Mouse (Mus musculus): ENCODE measurements around the gene Nkain2. TPM values are rescaled to one million over a fixed set of nuclear protein-coding genes. Genes with fewer than 3 reads are reported as not detected.

Gene Nkain2
- polyA plus RNA-seq (2015; fragmentation: Nextera tagmentation; extraction: Ambion mirVana): 0.82 and 1.0 TPM in 2 replicates

DNA sequence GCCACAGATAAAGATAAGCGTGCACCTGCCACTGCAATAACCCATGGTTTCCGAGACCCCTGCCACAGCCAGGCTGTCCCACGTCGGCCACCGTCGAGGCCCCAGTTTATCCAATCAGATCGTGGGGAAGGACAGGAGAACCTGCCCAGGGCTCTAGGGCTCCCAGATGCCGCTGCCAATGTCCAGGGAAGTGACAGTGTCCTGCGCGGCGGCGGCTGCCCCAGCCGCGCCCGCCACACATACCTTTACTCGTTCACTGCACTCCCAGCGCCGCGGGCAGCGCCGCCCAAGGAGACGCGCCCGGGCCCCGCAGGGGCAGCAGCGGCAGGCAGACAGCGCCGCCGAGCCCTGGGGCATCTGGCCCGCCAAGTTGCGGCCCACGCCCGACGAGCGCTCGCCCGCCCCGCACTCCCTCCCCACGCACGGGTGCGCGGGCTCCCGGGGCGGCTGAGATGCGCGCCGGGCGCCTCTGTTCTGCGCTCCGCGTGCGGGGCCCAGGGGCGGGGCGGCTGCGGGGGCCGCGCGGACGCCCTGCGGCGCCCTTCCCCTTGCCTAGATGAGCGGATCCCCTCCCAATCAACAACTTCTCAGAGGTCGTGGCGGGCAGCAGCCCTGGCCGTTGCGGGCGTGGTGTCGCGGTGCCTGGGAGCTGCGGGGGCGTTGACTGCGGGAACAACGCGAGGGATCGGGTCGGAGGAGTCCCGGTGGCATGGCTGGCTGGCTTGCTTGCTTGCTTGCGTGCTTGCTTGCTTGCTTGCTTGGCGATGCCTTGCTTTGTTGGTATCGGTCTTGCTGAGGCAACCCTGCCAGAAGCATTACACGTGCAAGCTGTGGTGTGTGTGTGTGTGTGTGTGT is at the start of gene Nkain2:
TSS of gene Nkain2 (minus strand) at position 811 of the 855 bp plus-strand sequence.
- H3K4me1 ChIP-seq (ENCODE audit: control insufficient read depth, insufficient read depth, low read length): no peaks in the 10 kb centered on the region
- H3K27ac ChIP-seq (ENCODE audit: low read length): no peak within 1 kb of the TSS
- no peaks in the 10 kb centered on the region for H3K27me3 ChIP-seq (ENCODE audit: control insufficient read depth, insufficient read depth, low read length)
- under 1% methylated on average over 80 of the region's 81 CpGs for WGBS
- H3K4me3 ChIP-seq (replicated peaks; ENCODE audit: low read length): peak within 1 kb of the TSS; percentile 69
- peak; percentile 60; the same call in 1 of the 2 replicates for ATAC-seq (ENCODE audit: insufficient read depth, low FRiP score)
- peak within 1 kb of the TSS; percentile 77 for H3K9ac ChIP-seq (ENCODE audit: low read length)
- H3K9me3 ChIP-seq (replicated peaks; ENCODE audit: control insufficient read depth, low read length): no peaks in the 10 kb centered on the region
- peak within 1 kb of the TSS; percentile 89 for H3K4me2 ChIP-seq (ENCODE audit: low read depth, low read length)
- H3K36me3 ChIP-seq (ENCODE audit: control insufficient read depth, insufficient read depth, low read length): no peaks in the 10 kb centered on the region

DNA sequence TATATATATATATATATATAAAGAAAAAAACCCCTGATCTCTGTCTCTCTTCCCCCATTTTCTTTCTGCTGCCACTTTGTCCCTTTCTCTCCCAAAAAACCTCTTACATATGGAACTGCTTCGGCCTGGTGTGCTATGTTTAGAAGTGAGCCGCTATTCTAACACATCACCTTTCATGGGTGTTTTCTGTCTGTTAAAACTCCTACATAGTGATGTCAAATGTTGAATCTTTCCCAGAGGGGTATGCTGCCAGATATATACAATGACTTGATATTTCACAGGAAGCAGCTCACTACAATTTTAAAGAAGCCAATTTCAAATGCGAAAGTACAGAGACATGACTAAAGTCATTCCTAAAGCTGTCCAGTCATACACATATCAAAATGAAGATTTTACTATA is 49.6 kb upstream of the Nkain2 start:
- no peaks in the 10 kb centered on the region for H3K36me3 ChIP-seq (ENCODE audit: control insufficient read depth, insufficient read depth, low read length)
- H3K4me1 ChIP-seq (ENCODE audit: control insufficient read depth, insufficient read depth, low read length): no peaks in the 10 kb centered on the region
- no peaks in the 10 kb centered on the region for H3K27me3 ChIP-seq (ENCODE audit: control insufficient read depth, insufficient read depth, low read length)
- no peak overlapping the region for H3K9ac ChIP-seq (ENCODE audit: low read length)
- H3K27ac ChIP-seq (ENCODE audit: low read length): no peak overlapping the region
- H3K4me2 ChIP-seq (ENCODE audit: low read depth, low read length): no peak overlapping the region
- no peak for ATAC-seq (ENCODE audit: insufficient read depth, low FRiP score)
- H3K9me3 ChIP-seq (replicated peaks; ENCODE audit: control insufficient read depth, low read length): no peaks in the 10 kb centered on the region
- WGBS: 88% methylated on average over 3 of the region's 3 CpGs
- no peak overlapping the region for H3K4me3 ChIP-seq (replicated peaks; ENCODE audit: low read length)

DNA sequence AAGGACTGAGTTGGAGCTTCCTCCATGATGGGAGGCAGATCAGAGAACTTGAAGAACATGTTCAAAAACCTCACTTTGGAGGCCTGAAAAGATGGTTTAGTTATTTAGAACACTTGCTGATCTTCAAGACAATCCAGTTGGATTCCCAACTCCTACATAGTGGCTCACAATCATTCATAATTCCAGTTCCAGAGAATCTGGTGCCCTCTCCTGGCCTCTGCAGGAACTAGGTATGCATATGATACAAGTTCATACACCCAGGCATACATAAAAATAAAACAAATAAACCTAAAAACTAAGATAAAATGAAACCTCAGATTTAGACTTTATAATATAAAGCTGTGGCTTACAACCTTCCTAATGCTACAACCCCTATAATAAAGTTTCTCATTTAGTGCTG is 4.8 kb upstream of the Nkain2 start:
- Histone ChIP-seq H3K27ac (ENCODE audit: low read length) (no peak overlapping the region), H3K4me2 (ENCODE audit: low read depth, low read length) (no peak overlapping the region), H3K27me3 (ENCODE audit: control insufficient read depth, insufficient read depth, low read length) (no peaks in the 10 kb centered on the region), H3K4me1 (ENCODE audit: control insufficient read depth, insufficient read depth, low read length) (no peaks in the 10 kb centered on the region), H3K9ac (ENCODE audit: low read length) (no peak overlapping the region), H3K4me3 (replicated peaks; ENCODE audit: low read length) (no peak overlapping the region), H3K9me3 (replicated peaks; ENCODE audit: control insufficient read depth, low read length) (no peaks in the 10 kb centered on the region), H3K36me3 (ENCODE audit: control insufficient read depth, insufficient read depth, low read length) (no peaks in the 10 kb centered on the region)
- no peak for ATAC-seq (ENCODE audit: insufficient read depth, low FRiP score)

DNA sequence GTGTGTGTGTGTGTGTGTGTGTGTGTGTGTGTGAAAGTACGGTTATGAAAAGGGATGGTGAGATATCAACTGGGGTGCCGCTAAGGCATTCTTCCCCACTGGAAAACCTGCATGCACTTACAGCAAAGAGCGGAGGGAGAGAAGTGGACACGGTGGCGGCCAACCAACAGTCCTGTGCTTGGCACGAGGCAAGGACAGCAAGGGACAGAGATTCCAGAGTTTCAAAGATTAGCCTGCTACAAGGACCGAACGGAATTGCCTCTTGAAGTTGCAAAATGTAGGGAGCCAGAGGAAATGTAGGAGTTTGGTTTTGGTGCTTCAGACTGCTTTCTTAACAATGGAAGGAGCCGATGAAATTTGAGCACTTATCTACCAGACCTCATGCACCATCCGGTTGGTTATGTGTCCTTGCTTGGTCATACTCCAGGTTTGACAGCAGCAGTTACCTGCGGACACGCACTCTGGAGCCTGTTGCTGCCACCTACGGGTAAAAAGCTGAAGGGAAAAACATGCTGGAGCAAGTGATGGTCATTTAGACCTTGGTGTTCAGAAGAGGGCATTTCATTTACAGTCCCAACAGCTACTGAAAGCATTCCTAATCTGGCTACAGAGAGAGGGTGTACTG is 357 bp upstream of the Nkain2 start:
- peak overlapping the region; percentile 89 for H3K4me2 ChIP-seq (ENCODE audit: low read depth, low read length)
- H3K9me3 ChIP-seq (replicated peaks; ENCODE audit: control insufficient read depth, low read length): no peaks in the 10 kb centered on the region
- peak; percentile 72; the same call in 1 of the 2 replicates for ATAC-seq (ENCODE audit: insufficient read depth, low FRiP score)
- 1% methylated on average over 13 of the region's 13 CpGs for WGBS
- H3K4me3 ChIP-seq (replicated peaks; ENCODE audit: low read length): peak overlapping the region; percentile 69
- no peaks in the 10 kb centered on the region for H3K27me3 ChIP-seq (ENCODE audit: control insufficient read depth, insufficient read depth, low read length)
- no peak overlapping the region for H3K27ac ChIP-seq (ENCODE audit: low read length)
- no peaks in the 10 kb centered on the region for H3K36me3 ChIP-seq (ENCODE audit: control insufficient read depth, insufficient read depth, low read length)
- no peaks in the 10 kb centered on the region for H3K4me1 ChIP-seq (ENCODE audit: control insufficient read depth, insufficient read depth, low read length)
- no peak overlapping the region; the same call in 1 of the 2 replicates for H3K9ac ChIP-seq (ENCODE audit: low read length)

- Histone ChIP-seq H3K4me2 (ENCODE audit: low read depth, low read length) (no peak overlapping the region), H3K4me3 (replicated peaks; ENCODE audit: low read length) (no peak overlapping the region), H3K9me3 (replicated peaks; ENCODE audit: control insufficient read depth, low read length) (no peaks in the 10 kb centered on the region), H3K27me3 (ENCODE audit: control insufficient read depth, insufficient read depth, low read length) (no peaks in the 10 kb centered on the region), H3K36me3 (ENCODE audit: control insufficient read depth, insufficient read depth, low read length) (no peaks in the 10 kb centered on the region), H3K4me1 (ENCODE audit: control insufficient read depth, insufficient read depth, low read length) (no peaks in the 10 kb centered on the region), H3K27ac (ENCODE audit: low read length) (no peak overlapping the region), H3K9ac (ENCODE audit: low read length) (no peak overlapping the region)
- ATAC-seq (ENCODE audit: insufficient read depth, low FRiP score): no peak
- 74% methylated on average over 6 of the region's 6 CpGs for WGBS
Observed at GRCm38 (mm10) chr10:32881977-32882376, 8.3 kb downstream of the Nkain2 start.

DNA sequence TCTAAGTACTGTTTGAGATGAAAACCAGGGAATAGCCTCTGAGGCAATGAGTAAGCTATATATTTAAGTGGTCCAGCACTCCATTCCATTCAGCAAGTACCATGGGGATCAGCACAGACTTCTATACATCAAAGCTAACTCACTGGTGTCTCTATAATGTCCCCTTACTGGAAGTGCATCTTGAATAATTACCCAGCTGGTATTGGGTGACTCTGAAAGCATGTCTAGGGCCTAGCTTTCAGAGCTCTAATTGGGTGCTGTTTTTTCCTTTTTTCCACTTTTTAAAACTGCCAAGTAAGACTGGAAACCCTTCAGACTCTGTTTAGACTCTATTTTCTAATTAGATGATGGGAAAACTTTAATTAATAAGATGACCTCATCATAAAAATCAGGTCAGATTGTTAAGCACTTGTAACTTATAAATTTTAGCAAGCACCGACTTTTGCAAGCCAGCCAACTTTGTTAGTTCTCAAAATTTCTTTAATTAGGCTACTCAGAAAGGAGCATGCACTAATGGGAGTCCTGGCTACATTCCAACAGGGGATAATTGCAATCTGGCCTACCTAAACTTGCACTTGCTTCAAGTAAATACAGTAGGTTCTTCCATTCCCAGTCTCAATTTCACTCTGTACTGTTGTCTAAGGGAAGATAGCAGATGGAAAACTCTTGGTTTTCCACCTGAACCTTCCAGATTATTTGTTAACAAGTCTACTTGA is 19.4 kb downstream of the Nkain2 start:
- H3K27ac ChIP-seq (ENCODE audit: low read length): no peak overlapping the region
- no peak for ATAC-seq (ENCODE audit: insufficient read depth, low FRiP score)
- 52% methylated on average over 1 of the region's 1 CpGs for WGBS
- no peak overlapping the region for H3K4me2 ChIP-seq (ENCODE audit: low read depth, low read length)
- no peaks in the 10 kb centered on the region for H3K9me3 ChIP-seq (replicated peaks; ENCODE audit: control insufficient read depth, low read length)
- H3K27me3 ChIP-seq (ENCODE audit: control insufficient read depth, insufficient read depth, low read length): no peaks in the 10 kb centered on the region
- H3K9ac ChIP-seq (ENCODE audit: low read length): no peak overlapping the region
- H3K4me3 ChIP-seq (replicated peaks; ENCODE audit: low read length): no peak overlapping the region
- H3K4me1 ChIP-seq (ENCODE audit: control insufficient read depth, insufficient read depth, low read length): no peaks in the 10 kb centered on the region
- no peaks in the 10 kb centered on the region for H3K36me3 ChIP-seq (ENCODE audit: control insufficient read depth, insufficient read depth, low read length)

DNA sequence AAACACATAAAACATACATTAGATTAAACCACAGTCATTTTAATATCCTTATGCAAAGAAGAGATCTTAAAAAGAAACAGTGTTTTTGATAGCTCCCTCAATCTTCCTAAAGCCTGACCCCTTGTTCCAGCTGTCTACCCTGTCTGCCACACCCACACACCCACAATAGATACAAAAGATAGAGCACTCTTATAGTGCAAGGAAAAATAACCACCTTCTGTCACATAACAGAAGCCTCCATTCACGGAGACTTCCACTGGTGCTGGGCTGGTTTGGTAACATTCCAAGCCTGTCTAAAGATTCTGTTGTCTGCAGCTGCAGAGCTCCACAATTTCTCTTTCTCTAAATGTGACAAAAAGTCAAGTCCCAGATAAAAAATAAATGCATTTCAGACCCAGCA is 20.7 kb downstream of the Nkain2 start:
- Histone ChIP-seq H3K9ac (ENCODE audit: low read length) (no peak overlapping the region), H3K9me3 (replicated peaks; ENCODE audit: control insufficient read depth, low read length) (no peaks in the 10 kb centered on the region), H3K36me3 (ENCODE audit: control insufficient read depth, insufficient read depth, low read length) (no peaks in the 10 kb centered on the region), H3K4me2 (ENCODE audit: low read depth, low read length) (no peak overlapping the region), H3K27me3 (ENCODE audit: control insufficient read depth, insufficient read depth, low read length) (no peaks in the 10 kb centered on the region), H3K27ac (ENCODE audit: low read length) (no peak overlapping the region), H3K4me3 (replicated peaks; ENCODE audit: low read length) (no peak overlapping the region), H3K4me1 (ENCODE audit: control insufficient read depth, insufficient read depth, low read length) (no peaks in the 10 kb centered on the region)
- ATAC-seq (ENCODE audit: insufficient read depth, low FRiP score): no peak
- 19% methylated on average over 1 of the region's 1 CpGs for WGBS

DNA sequence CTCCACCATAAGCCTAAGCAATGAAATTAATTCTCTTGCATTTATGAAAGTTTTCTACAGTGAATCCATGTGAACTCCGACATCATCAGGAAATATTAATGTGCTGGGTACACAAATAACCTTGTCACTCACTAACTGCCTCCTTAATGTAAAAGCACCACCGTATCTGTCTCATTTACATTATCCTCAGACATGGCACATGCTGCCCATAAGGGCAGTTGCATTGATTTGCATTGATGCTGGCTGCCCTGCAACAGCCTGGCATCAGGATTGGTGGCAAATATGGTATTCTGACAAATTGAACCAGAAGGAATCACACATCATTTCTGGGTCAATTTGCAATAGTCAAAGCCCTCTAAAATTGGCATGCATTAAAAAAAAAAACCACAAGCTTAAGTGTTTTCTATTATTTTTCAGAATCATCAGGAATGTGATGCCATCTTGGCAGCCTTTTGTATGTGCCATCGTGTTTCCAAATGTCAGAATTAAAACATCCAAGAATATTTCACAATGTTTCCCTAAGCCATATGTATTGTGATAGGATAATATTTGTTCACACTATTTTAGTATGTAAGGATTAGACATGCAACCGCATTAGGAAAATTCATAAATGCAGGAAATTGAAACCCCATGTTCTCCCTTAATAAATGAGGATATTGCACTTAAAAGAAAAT is 74.9 kb downstream of the Nkain2 start:
- H3K36me3 ChIP-seq (ENCODE audit: control insufficient read depth, insufficient read depth, low read length): no peaks in the 10 kb centered on the region
- no peaks in the 10 kb centered on the region for H3K27me3 ChIP-seq (ENCODE audit: control insufficient read depth, insufficient read depth, low read length)
- H3K27ac ChIP-seq (ENCODE audit: low read length): no peak overlapping the region
- H3K4me3 ChIP-seq (replicated peaks; ENCODE audit: low read length): no peak overlapping the region
- no peak overlapping the region for H3K4me2 ChIP-seq (ENCODE audit: low read depth, low read length)
- no peak for ATAC-seq (ENCODE audit: insufficient read depth, low FRiP score)
- H3K4me1 ChIP-seq (ENCODE audit: control insufficient read depth, insufficient read depth, low read length): no peaks in the 10 kb centered on the region
- no peak overlapping the region for H3K9ac ChIP-seq (ENCODE audit: low read length)
- 78% methylated on average over 4 of the region's 4 CpGs for WGBS
- H3K9me3 ChIP-seq (replicated peaks; ENCODE audit: control insufficient read depth, low read length): no peaks in the 10 kb centered on the region

Data from stomach, embryonic 16.5 days (tissue).